Mouse (Mus musculus) MEL (cell line): ENCODE measurements around the gene Yjefn3. TPM values are rescaled to one million over a fixed set of nuclear protein-coding genes. Genes with fewer than 3 reads are reported as not detected.

Experiments
- DNase-seq: peaks from one replicate; pipeline ENCODE4 v3.0.0; 2011; ENCODE audit warnings: low read depth, low spot score
- H3K27ac ChIP-seq: 2 replicates; pipeline ENCODE4 v1.5.1; 2012; ENCODE audit warnings: low read depth, mild to moderate bottlenecking, control low read depth, low read length, moderate library complexity; ENCODE audit not compliant: control insufficient read depth
- H3K27me3 ChIP-seq, 2 experiments: fragments of 150-350 bp in 1 of 2; sonication (generic) in 1 of 2; 2 replicates each; pipeline ENCODE4 v1.6.1; 2012; ENCODE audit warnings: low read length in 2 of 2, mild to moderate bottlenecking in 2 of 2, improper control_type of control experiment in 1 of 2, moderate library complexity in 1 of 2; ENCODE audit not compliant: insufficient read depth in 2 of 2, control insufficient read depth in 1 of 2
- H3K36me3 ChIP-seq, 2 experiments: 2 replicates each; pipeline ENCODE4 v1.6.1; 2012 to 2014; ENCODE audit warnings: low read length in 2 of 2, improper control_type of control experiment in 1 of 2, inconsistent platforms in 1 of 2, mild to moderate bottlenecking in 1 of 2; ENCODE audit not compliant: insufficient read depth in 2 of 2, control insufficient read depth in 1 of 2
- H3K4me1 ChIP-seq, 2 experiments: fragments of 150-350 bp in 1 of 2; sonication (generic) in 1 of 2; 2 replicates each; pipeline ENCODE4 v1.6.1; 2012; ENCODE audit warnings: low read length in 2 of 2, improper control_type of control experiment in 1 of 2, mild to moderate bottlenecking in 1 of 2; ENCODE audit not compliant: insufficient read depth in 2 of 2, control insufficient read depth in 1 of 2
- H3K4me3 ChIP-seq, 2 experiments: fragments of 150-350 bp in 1 of 2; sonication (generic) in 1 of 2; 2 replicates each; pipeline ENCODE4 v1.5.1; 2012; ENCODE audit warnings: low read depth in 2 of 2, low read length in 2 of 2, mild to moderate bottlenecking in 2 of 2, moderate library complexity in 2 of 2, control low read depth in 1 of 2, improper control_type of control experiment in 1 of 2; ENCODE audit not compliant: control insufficient read depth in 1 of 2, insufficient read depth in 1 of 2
- H3K79me2 ChIP-seq: 2 replicates; pipeline ENCODE4 v1.6.1; 2012; ENCODE audit warnings: mild to moderate bottlenecking, low read length, moderate library complexity; ENCODE audit not compliant: control insufficient read depth, poor library complexity, insufficient read depth
- H3K9ac ChIP-seq: 2 replicates; pipeline ENCODE4 v1.6.1; 2012; ENCODE audit warnings: low read depth, mild to moderate bottlenecking, control low read depth, low read length, moderate library complexity; ENCODE audit not compliant: control insufficient read depth, poor library complexity, severe bottlenecking
- H3K9me3 ChIP-seq: fragments of 150-350 bp; sonication (generic); replicated peaks from 2 replicates; pipeline ENCODE4 v1.6.1; 2012; ENCODE audit warnings: mild to moderate bottlenecking, low read length, improper control_type of control experiment, moderate library complexity; ENCODE audit not compliant: insufficient read depth
- CHD1 ChIP-seq: IDR thresholded peaks from 2 replicates; pipeline ENCODE4 v1.6.1; 2012; ENCODE audit warnings: low read depth, mild to moderate bottlenecking, inconsistent platforms, low read length, improper control_type of control experiment
- CHD2 ChIP-seq: IDR thresholded peaks from 2 replicates; pipeline ENCODE4 v1.6.1; 2011; ENCODE audit warnings: low read length, improper control_type of control experiment
- CTCF ChIP-seq, 3 experiments: IDR thresholded peaks in 2 of 3; conservative IDR thresholded peaks in 1 of 3; 2 replicates each; pipeline ENCODE4 v1.5.1; 2011 to 2012; ENCODE audit warnings: low read length in 3 of 3, low read depth in 2 of 3, mild to moderate bottlenecking in 2 of 3, improper control_type of control experiment in 1 of 3, inconsistent platforms in 1 of 3, mixed read lengths in 1 of 3, moderate library complexity in 1 of 3; ENCODE audit not compliant: control insufficient read depth in 1 of 3, insufficient read depth in 1 of 3, poor library complexity in 1 of 3, severe bottlenecking in 1 of 3
- EP300 ChIP-seq, 2 experiments: IDR thresholded peaks; 2 replicates each; pipeline ENCODE4 v1.6.1; 2011; ENCODE audit warnings: improper control_type of control experiment in 2 of 2, low read length in 2 of 2, low read depth in 1 of 2, mild to moderate bottlenecking in 1 of 2
- ETS1 ChIP-seq: IDR thresholded peaks from 2 replicates; pipeline ENCODE4 v1.6.1; 2012; ENCODE audit warnings: low read depth, mild to moderate bottlenecking, inconsistent platforms, low read length, improper control_type of control experiment, moderate library complexity
- HCFC1 ChIP-seq: IDR thresholded peaks from 2 replicates; pipeline ENCODE4 v1.6.1; 2012; ENCODE audit warnings: low read depth, mild to moderate bottlenecking, inconsistent platforms, low read length, improper control_type of control experiment, moderate library complexity
- JUND ChIP-seq: IDR thresholded peaks from 2 replicates; pipeline ENCODE4 v1.6.1; 2011; ENCODE audit warnings: low read depth, mild to moderate bottlenecking, improper control_type of control experiment, low read length
- MAX ChIP-seq: IDR thresholded peaks from 2 replicates; pipeline ENCODE4 v1.6.1; 2011; ENCODE audit warnings: low read length, improper control_type of control experiment
- MAZ ChIP-seq: IDR thresholded peaks from 2 replicates; pipeline ENCODE4 v1.6.1; 2012; ENCODE audit warnings: low read depth, mild to moderate bottlenecking, inconsistent platforms, low read length, improper control_type of control experiment
- MEF2A ChIP-seq: IDR thresholded peaks from 2 replicates; pipeline ENCODE4 v1.6.1; 2014; ENCODE audit warnings: low read depth, mild to moderate bottlenecking, inconsistent platforms, low read length, improper control_type of control experiment; ENCODE audit not compliant: poor library complexity, insufficient replicate concordance, severe bottlenecking; ENCODE audit errors: extremely low read depth
- MXI1 ChIP-seq: IDR thresholded peaks from 2 replicates; pipeline ENCODE4 v1.6.1; 2011; ENCODE audit warnings: mild to moderate bottlenecking, low read depth, low read length, improper control_type of control experiment
- MYC ChIP-seq: IDR thresholded peaks from 2 replicates; pipeline ENCODE4 v1.6.1; 2011; ENCODE audit warnings: low read depth, mild to moderate bottlenecking, low read length, improper control_type of control experiment, moderate library complexity
- POLR2A ChIP-seq, 2 experiments: IDR thresholded peaks; 2 replicates each; pipeline ENCODE4 v1.6.1; 2011 to 2012; ENCODE audit warnings: low read length in 2 of 2, mild to moderate bottlenecking in 2 of 2, control low read depth in 1 of 2, improper control_type of control experiment in 1 of 2, low read depth in 1 of 2, moderate library complexity in 1 of 2; ENCODE audit not compliant: control insufficient read depth in 1 of 2, insufficient read depth in 1 of 2, poor library complexity in 1 of 2
- POLR2AphosphoS2 ChIP-seq: IDR thresholded peaks from 2 replicates; pipeline ENCODE4 v1.6.1; 2011; ENCODE audit warnings: low read length, improper control_type of control experiment
- RAD21 ChIP-seq: IDR thresholded peaks from 2 replicates; pipeline ENCODE4 v1.6.1; 2011; ENCODE audit warnings: mild to moderate bottlenecking, low read depth, low read length, improper control_type of control experiment
- SMC3 ChIP-seq: IDR thresholded peaks from 2 replicates; pipeline ENCODE4 v1.6.1; 2011; ENCODE audit warnings: low read depth, low read length, improper control_type of control experiment
- USF1 ChIP-seq: IDR thresholded peaks from 2 replicates; pipeline ENCODE4 v1.6.1; 2014; ENCODE audit warnings: low read depth, mild to moderate bottlenecking, inconsistent platforms, low read length, improper control_type of control experiment, moderate library complexity
- ZKSCAN1 ChIP-seq: IDR thresholded peaks from 2 replicates; pipeline ENCODE4 v1.6.1; 2012; ENCODE audit warnings: low read depth, mild to moderate bottlenecking, inconsistent platforms, low read length, improper control_type of control experiment, moderate library complexity
- ZNF384 ChIP-seq: IDR thresholded peaks from 2 replicates; pipeline ENCODE4 v1.6.1; 2012; ENCODE audit warnings: low read depth, mild to moderate bottlenecking, inconsistent platforms, low read length, improper control_type of control experiment
- polyA plus RNA-seq, 2 experiments: library from polyadenylated mRNA; stranded (reverse) in 1 of 2; unstranded in 1 of 2; fragments of >175 nt in 1 of 2; fragments of >200 nt in 1 of 2; gene quantifications; 2 replicates each; pipeline versions ENCODE4 v1.2.1 to v1.2.4; 2012; ENCODE audit warnings: low replicate concordance in 2 of 2, low read depth in 1 of 2; ENCODE audit not compliant: insufficient read length in 2 of 2, insufficient read depth in 1 of 2, missing spikeins in 1 of 2
- total RNA-seq: library from RNA; depleted of rRNA; stranded (reverse); fragments of 300-350 nt; gene quantifications from 2 replicates; pipeline ENCODE4 v1.2.3, GENCODE M21; 2012

Gene Yjefn3
- total and polyA plus RNA-seq, 3 experiments = 5.3 to 8.2 TPM; not detected in 1

- DNase-seq = no peak
- Histone ChIP-seq H3K4me1 (no peaks in the 10 kb centered on the region), H3K4me3 (no peak overlapping the region), H3K9ac (no peak overlapping the region), H3K27ac (no peak overlapping the region), H3K9me3 (no peaks in the 10 kb centered on the region)
- no peak for TF ChIP-seq MEF2A
- TF ChIP-seq SMC3 = no peak
- TF ChIP-seq USF1 = no peak
- no peak for TF ChIP-seq ZKSCAN1
- TF ChIP-seq JUND = no peak
- TF ChIP-seq POLR2AphosphoS2 = no peak
- TF ChIP-seq ETS1 = no peak
- TF ChIP-seq CTCF (IDR thresholded peaks at IDR 0.05 in 2 of 3, conservative IDR thresholded peaks at IDR 0.05 in 1 of 3; ENCODE audit: control insufficient read depth in 1 of 3, insufficient read depth in 1 of 3, low read depth in 2 of 3, low read length in 3 of 3, poor library complexity in 1 of 3, severe bottlenecking in 1 of 3) = no peak
- TF ChIP-seq CHD2 = no peak
- TF ChIP-seq MXI1 = no peak
- TF ChIP-seq ZNF384 = no peak
- TF ChIP-seq POLR2A (IDR thresholded peaks at IDR 0.05; ENCODE audit: control insufficient read depth in 1 of 2, insufficient read depth in 1 of 2, low read depth in 1 of 2, low read length in 2 of 2, poor library complexity in 1 of 2) = no peak
- no peak for TF ChIP-seq MAZ
- no peak for TF ChIP-seq EP300 (IDR thresholded peaks at IDR 0.05; ENCODE audit: low read depth in 1 of 2, low read length in 2 of 2)
- no peak for TF ChIP-seq MYC
- no peak for TF ChIP-seq HCFC1
- TF ChIP-seq RAD21 = no peak
- TF ChIP-seq CHD1 = no peak
- TF ChIP-seq MAX = no peak
- TF ChIP-seq, all 39 proteins: peak for 0
- H3K27me3 ChIP-seq = no peaks in the 10 kb centered on the region
- H3K79me2 ChIP-seq = no peaks in the 10 kb centered on the region
- no peaks in the 10 kb centered on the region for H3K36me3 ChIP-seq
Measured at GRCm38 (mm10) chr8:69877396-69877795, 25.1 kb downstream of the Yjefn3 start.

- Histone ChIP-seq H3K4me1 (no peaks in the 10 kb centered on the region), H3K36me3 (no peaks in the 10 kb centered on the region), H3K27me3 (no peaks in the 10 kb centered on the region), H3K9ac (no peak overlapping the region), H3K4me3 (no peak overlapping the region), H3K9me3 (no peaks in the 10 kb centered on the region), H3K79me2 (no peaks in the 10 kb centered on the region), H3K27ac (no peak overlapping the region)
- TF ChIP-seq CHD2 = no peak
- no peak for DNase-seq
Measured at GRCm38 (mm10) chr8:69876967-69877366, 25.5 kb downstream of the Yjefn3 start.
